Mouse (Mus musculus): ENCODE results near the gene Syngr4.
"Not testable (repeated sequence)": the region's sequence is repeated elsewhere in the genome, so short reads cannot be mapped to it uniquely, and the experiment has no call there.

The Syngr4 gene

GRCm38 (mm10) chr7:45915011-45915410 is 18.5 kb upstream of the Syngr4 start:
- no peak for DNase-seq (ENCODE audit: low read depth)

- no peak for DNase-seq (ENCODE audit: low read depth)
These were observed 17.6 kb upstream of the Syngr4 start for GRCm38 (mm10) chr7:45914067-45914466.

GRCm38 (mm10) chr7:45909145-45909544 is 12.6 kb upstream of the Syngr4 start:
- no peak for DNase-seq (ENCODE audit: low read depth)

- DNase-seq (ENCODE audit: low read depth), result no peak
These were observed 11.9 kb upstream of the Syngr4 start for GRCm38 (mm10) chr7:45908384-45908783.

GRCm38 (mm10) chr7:45906622-45907021 is 10.1 kb upstream of the Syngr4 start:
- DNase-seq (ENCODE audit: low read depth), result no peak

GRCm38 (mm10) chr7:45902481-45903002 is 6.0 kb upstream of the Syngr4 start:
- no peak for DNase-seq (ENCODE audit: low read depth)

- peak; percentile 62 for DNase-seq (ENCODE audit: low read depth)
These were observed 5.0 kb upstream of the Syngr4 start for GRCm38 (mm10) chr7:45901562-45901961.

- DNase-seq (ENCODE audit: low read depth), result peak; percentile 59
These were observed 1.6 kb upstream of the Syngr4 start for GRCm38 (mm10) chr7:45898125-45898524.

- peak; percentile 69 for DNase-seq (ENCODE audit: low read depth)
These were observed 794 bp upstream of the Syngr4 start for GRCm38 (mm10) chr7:45897258-45897757.

- no peak for DNase-seq (ENCODE audit: low read depth)
These were observed 490 bp downstream of the Syngr4 start for GRCm38 (mm10) chr7:45895931-45896516.

GRCm38 (mm10) chr7:45892651-45893050 is 3.9 kb downstream of the Syngr4 start:
- no peak for DNase-seq (ENCODE audit: low read depth)

GRCm38 (mm10) chr7:45887246-45887645 is 9.3 kb downstream of the Syngr4 start:
- no peak for DNase-seq (ENCODE audit: low read depth)

GRCm38 (mm10) chr7:45881011-45881410 is 15.5 kb downstream of the Syngr4 start:
- no peak for DNase-seq (ENCODE audit: low read depth)

- no peak for DNase-seq (ENCODE audit: low read depth)
These were observed 16.0 kb downstream of the Syngr4 start for GRCm38 (mm10) chr7:45880531-45880930.

GRCm38 (mm10) chr7:45878278-45878677 is 18.2 kb downstream of the Syngr4 start, which contains the start of gene Grin2d:
Gene Grin2d (minus strand): TSS chr7:45878378.
- not testable (repeated sequence) for DNase-seq (ENCODE audit: low read depth)

- no peak for DNase-seq (ENCODE audit: low read depth)
These were observed 19.6 kb downstream of the Syngr4 start for GRCm38 (mm10) chr7:45876895-45877294.

- DNase-seq (ENCODE audit: low read depth), result peak; percentile 71
These were observed 23.2 kb downstream of the Syngr4 start for GRCm38 (mm10) chr7:45873061-45873947.

- peak; percentile 95 for DNase-seq (ENCODE audit: low read depth)
These were observed 23.9 kb downstream of the Syngr4 start, which contains the start of gene Kdelr1 for GRCm38 (mm10) chr7:45872624-45873023. Gene Kdelr1 (plus strand): TSS chr7:45872772.

- no peak for DNase-seq (ENCODE audit: low read depth)
These were observed 26.0 kb downstream of the Syngr4 start for GRCm38 (mm10) chr7:45870282-45871058.

GRCm38 (mm10) chr7:45869787-45870186 is 26.7 kb downstream of the Syngr4 start:
- no peak for DNase-seq (ENCODE audit: low read depth)

- DNase-seq (ENCODE audit: low read depth), result no peak
These were observed 27.3 kb downstream of the Syngr4 start for GRCm38 (mm10) chr7:45869107-45869670.

- no peak for DNase-seq (ENCODE audit: low read depth)
These were observed 28.6 kb downstream of the Syngr4 start for GRCm38 (mm10) chr7:45867871-45868270.
